Mouse (Mus musculus) liver, postnatal 0 days (tissue): ENCODE measurements around the gene Thada.

Experiments
- CTCF ChIP-seq: sonication (generic); IDR thresholded peaks from 2 replicates; pipeline ENCODE4 v1.5.1; 2016; ENCODE audit warnings: antibody characterized with exemption, low read depth
- EP300 ChIP-seq: IDR thresholded peaks from 2 replicates; pipeline ENCODE4 v1.6.1; 2016; ENCODE audit warnings: antibody characterized with exemption, low read depth, mild to moderate bottlenecking

DNA sequence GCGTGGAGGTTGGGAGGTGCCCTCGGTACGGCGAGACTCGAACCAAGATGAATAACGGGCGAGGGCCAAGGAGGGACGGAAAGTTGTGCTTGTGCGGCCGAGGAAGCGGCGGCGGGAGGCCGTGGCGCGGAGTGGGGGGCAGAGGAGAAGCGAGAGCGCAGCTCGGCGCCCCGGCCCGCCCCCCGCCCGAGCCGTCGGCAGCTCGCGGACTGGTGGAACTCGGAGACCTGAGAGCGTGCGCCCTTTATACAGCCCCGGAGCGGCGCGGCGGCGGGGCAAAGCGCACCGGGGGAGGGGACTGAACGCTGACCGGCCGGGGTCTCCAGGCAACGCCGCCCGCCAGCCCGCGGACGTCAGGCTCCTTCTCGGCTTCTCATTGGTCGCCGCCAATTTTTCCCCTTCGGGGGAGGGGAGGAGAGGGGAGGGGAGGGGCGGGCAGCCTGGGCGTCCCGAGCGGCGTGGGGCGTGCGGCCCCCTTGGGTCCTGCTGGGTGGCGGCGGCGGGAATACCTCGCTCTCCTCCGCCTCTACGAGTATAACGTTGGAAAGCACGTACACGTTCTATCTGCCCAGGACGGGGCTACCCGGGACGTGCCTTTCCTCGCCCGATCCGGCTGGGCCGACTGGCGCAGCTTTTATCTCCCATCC, 278.2 kb downstream of the Thada start, which contains the start of gene Zfp36l2:
- TF ChIP-seq CTCF (no peak), EP300 (no peak)
